Mouse (Mus musculus): ENCODE results near the gene Cpe. TPM values are rescaled to one million over a fixed set of nuclear protein-coding genes. Genes with fewer than 3 reads are reported as not detected.

The Cpe gene
- polyA plus RNA-seq (2012; rRNA removed), result 2.4 and 2.7 TPM in 2 replicates

GRCm38 (mm10) chr8:64692651-64693201 lies at the start of gene Cpe:
Cpe (minus strand) TSS chr8:64693054.

GRCm38 (mm10) chr8:64733271-64733943 lies 40.6 kb upstream of the Cpe start, which contains the start of gene Msmo1:
Msmo1 (minus strand) TSS chr8:64733792.

Other genes with a start within 250 kb of the Cpe start
- 70.7 and 71.3 TPM in 2 replicates for gene Msmo1, start 40.7 kb upstream of the Cpe start, polyA plus RNA-seq (2012; rRNA removed)
- gene Klhl2, start 157.0 kb upstream of the Cpe start, polyA plus RNA-seq (2012; rRNA removed), result 6.5 and 7.9 TPM in 2 replicates

All from liver, embryonic 18 days (tissue).